Mouse (Mus musculus) retina, adult 2 months (tissue): Measurements from ENCODE around the gene Ubtd2.

Experiments used
- DNase-seq: peaks from one replicate; pipeline ENCODE4 v3.0.0-alpha.2; 2012; ENCODE audit warnings: low read depth, low spot score

Ubtd2 gene

DNA sequence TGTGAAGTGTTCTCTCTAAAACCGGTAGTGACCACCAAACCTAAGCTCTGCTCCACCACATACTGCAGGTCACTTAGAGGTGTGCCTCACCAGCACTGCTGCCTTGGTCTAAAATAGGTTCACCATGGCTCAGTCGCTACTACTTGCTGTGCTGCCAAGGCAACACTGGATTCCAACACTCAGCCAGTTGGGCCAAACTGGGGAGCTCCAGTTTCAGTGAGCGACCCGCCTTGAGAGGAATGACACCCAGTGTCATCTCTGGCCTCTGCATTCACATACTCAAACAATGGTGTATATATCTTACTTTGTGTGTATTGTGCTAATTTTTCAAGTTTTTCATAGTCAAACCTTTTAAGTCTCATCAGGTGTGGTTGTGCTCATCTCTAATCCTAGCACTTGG is 63.6 kb downstream of the Ubtd2 start:
- no peak for DNase-seq

GRCm38 (mm10) chr11:32519354-32519753 is 64.2 kb downstream of the Ubtd2 start:
- DNase-seq = no peak

DNA sequence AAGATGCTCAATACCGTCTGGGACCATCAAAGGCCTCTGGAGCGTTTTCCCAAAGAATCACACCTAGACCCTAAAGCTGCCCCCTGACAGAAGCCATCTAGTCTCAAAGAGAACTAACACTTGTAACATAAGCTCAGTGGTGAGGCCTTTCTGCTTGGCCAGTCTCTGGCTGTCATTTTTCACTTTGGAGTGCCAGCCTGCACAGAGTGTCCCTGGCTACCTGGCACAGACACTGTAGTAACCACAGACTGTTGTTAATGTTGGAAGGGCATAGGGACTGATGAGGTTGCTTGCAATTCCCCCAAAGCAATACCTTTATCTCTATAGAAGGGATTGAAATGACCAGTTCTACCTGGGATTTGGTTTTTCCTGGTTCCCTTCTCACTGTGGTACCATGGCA is 66.1 kb downstream of the Ubtd2 start:
- DNase-seq = no peak

DNA sequence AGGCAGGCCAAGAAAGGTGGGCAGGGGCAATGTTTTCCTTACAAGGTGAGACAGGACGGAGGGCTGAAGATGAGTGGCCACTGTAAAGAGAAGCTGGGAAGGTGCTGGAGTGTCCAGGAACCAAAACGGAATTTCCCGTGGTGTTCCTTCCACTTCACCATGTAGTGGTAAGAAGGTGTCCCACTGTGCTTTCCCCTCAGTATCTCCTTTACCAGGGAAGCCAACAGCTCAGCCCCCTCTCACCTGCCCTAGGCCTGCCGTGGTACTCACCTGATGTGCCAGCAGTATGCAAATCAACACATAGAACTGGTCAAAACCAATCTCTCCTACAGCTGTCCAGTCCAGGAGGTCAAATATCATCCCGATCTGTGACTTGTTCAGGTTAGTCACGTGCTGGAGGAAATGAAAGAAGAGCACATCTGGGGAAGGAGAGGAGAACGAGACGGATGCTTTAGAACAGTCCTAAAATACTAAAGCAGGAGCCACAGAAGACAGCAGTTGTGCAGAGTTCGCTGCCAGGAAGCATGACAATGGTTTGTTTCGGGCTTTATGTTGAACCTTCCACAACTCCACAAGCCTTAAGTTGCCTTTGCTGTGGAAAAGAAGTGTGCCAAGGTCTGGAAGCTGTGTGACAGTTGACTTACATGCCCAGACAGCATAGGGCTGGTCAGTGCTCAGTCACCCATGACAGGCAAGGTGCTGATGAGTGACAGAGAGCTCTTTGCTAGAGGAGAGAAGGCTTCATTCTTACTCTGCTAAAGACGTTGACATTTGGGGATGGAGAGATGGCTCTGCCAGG is 69.2 kb downstream of the Ubtd2 start:
- no peak for DNase-seq

GRCm38 (mm10) chr11:32527006-32527405 is 71.8 kb downstream of the Ubtd2 start:
- no peak for DNase-seq

GRCm38 (mm10) chr11:32530151-32530550 is 75.0 kb downstream of the Ubtd2 start:
- DNase-seq = no peak

DNA sequence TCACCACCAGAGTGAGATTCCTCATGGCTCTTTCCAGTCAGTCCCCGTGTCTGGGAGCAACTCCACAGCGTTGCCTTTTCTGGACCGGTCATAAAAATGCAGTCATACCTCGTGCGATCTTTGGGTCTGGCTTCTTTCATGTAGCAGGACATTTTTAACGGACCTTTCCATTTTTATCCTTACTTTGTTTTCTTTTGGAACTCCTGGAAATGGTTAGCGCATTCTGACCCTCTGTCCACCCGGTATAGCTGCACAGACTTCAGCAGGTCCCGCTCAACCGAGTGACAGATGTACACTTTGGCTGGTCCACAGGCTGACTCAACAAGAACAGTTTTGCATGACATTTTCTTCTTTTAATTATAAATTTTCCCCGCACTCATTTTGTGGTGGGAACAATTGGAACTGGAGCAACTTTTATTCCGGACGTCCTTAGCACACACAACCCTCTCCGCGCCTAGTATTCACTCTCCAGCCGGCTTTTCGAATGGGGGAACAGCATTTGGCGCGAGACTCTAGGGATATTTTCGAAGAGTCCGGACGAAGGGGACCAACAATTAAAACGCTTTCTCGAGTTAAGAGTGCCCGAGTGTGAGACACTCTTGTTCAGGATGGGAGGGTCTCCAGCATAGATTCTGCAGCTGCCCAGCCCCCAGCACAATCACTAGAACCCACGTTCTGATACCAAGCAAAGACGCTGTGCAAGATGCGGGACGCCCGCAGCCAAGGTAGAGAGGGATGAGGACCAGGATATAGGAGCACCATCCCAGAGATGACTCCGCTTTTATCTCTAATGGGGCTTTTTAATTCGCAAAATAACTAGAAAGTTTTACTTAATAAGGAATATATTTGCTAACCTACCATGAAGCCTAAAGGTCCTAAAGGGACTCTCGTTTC is 76.9 kb downstream of the Ubtd2 start, which contains the start of gene Efcab9:
TSS of gene Efcab9 (minus strand) at position 211 of the 894 bp plus-strand sequence.
- no peak for DNase-seq

DNA sequence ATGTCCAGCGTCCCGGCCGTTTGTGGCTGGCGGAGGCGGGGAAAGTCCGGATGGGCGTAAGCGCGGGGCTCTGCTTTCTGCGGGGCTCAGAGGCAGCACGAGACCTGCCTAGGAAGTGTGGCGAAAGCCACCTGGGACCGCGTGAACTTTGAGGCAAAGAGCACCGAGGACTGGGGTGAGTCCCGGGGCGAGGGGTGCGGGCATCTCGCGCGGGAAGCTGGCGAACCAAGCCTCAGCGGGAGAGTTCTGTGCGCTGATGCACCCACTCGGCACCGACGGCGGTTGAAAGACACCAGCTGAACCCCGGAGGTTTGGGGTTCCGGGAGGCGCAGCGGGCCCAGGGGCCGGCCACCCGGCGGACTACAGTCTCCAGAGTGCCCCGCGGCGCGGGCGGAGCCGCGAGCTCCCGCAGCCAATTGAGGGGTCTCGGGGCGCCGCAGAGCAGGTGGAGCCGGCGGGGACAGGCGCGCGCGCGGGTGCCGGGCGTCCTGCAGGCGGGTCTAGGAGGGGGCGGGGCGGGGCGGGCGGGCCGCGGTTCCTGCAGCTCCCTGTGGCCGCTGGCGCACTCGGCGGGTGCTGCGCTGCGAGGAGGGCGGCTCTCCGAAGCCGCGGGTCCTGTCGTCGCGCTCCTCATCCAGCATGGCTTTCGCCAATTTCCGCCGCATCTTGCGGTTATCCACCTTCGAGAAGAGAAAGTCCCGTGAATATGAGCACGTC is 77.8 kb downstream of the Ubtd2 start, which contains the start of gene Stk10:
TSS of gene Stk10 (plus strand) at position 541 of the 717 bp plus-strand sequence.
- DNase-seq = peak; percentile 52

DNA sequence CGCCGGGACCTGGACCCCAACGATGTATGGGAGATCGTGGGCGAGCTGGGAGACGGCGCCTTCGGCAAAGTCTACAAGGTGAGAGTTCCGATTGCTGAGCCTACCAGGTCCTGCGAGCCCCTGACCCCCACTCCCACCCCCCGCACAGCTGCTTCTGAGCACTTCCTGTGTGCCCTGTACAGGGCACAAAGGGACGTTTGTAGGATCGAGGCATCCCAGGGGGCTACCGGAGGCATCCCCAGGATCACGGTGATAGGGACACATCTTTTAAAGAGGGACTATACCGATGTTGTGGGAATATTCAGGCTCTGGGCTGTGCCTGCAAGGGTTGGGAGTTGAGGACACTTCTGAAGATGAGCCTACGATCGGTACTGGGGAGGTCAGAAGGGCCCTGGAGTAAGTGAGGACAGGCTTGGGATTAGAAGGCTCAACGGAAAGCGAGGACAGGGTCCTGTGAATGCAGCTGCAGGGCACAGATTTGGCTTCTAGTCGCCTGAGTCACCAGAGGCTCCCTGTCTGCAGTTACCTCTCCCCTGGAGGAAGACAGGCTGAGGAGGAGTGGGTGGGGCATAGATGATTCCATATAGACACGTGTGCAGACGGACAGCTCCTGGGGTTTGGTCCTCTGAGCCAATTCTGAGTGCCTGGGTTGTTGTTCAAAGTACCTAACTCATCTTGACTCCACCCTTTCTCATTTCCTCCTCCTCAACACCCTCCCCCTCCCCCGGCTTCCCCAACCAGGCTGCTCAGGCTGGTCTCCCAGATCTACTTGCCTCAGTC is 78.5 kb downstream of the Ubtd2 start:
- DNase-seq = no peak

- no peak for DNase-seq
These were observed 79.4 kb downstream of the Ubtd2 start for GRCm38 (mm10) chr11:32534453-32535075.

DNA sequence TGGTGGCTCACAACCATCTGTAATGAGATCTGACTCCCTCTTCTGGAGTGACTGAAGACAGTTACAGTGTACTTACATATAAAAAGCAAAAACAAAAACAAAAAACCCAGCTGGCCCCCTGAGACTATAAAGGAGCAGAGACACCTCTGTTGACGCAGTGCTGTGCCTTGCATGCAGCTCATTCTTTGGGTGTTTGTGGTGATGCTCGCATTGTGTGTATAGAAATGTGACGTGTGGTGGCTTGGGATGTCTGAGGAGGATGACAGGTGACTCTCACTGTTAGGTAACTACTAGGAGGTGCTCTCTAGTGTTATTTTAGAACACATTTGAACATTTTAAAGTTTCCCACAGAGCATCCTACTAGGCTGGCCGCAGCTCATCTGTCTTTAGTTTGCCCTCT is 80.5 kb downstream of the Ubtd2 start:
- no peak for DNase-seq

DNA sequence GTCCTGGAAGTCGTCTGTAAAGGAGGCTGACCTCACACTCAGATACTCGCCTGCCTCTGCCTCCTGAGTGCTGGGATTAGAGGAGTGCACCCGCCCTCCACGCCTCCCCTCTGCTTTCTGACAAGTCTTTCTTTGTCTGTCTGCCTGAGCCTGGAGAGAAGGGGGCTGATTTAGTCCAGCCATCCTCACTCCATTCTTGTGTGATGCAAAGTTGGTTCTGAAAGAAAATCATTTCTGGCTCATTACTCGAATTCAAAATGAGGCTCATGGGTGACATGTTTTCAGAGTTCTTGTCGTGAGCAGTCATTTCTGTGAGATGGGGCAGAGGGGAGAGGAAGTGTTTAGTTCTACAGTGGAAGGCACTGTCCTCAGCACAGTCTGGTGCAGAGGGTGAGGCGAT is 81.8 kb downstream of the Ubtd2 start:
- DNase-seq = no peak

DNA sequence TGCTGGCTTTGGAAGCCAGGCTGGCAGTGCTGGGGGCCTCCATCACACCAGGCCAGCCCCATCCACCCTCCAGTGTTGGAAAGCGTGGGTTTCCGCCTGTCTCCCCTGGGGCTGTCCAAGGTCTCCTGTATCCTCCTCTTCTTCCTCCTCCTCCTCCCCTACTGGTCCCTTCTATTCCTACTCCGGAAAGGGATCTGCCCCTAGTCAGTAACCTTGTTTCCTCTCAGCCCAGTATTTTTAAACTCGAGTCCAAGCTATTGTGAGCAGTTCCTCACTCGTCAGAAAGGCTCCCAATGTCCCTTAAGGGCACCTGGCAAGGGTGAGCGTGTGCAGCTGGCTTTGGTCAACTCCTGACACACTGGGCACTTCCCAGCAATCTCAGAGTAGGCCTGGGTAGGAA is 83.3 kb downstream of the Ubtd2 start:
- no peak for DNase-seq

- no peak for DNase-seq
These were observed 83.7 kb downstream of the Ubtd2 start for GRCm38 (mm10) chr11:32538846-32539245.

- DNase-seq = no peak
These were observed 84.5 kb downstream of the Ubtd2 start for GRCm38 (mm10) chr11:32539717-32540116.

GRCm38 (mm10) chr11:32540463-32540862 is 85.3 kb downstream of the Ubtd2 start:
- DNase-seq = no peak

- DNase-seq = no peak
These were observed 87.0 kb downstream of the Ubtd2 start for GRCm38 (mm10) chr11:32542181-32542580.

DNA sequence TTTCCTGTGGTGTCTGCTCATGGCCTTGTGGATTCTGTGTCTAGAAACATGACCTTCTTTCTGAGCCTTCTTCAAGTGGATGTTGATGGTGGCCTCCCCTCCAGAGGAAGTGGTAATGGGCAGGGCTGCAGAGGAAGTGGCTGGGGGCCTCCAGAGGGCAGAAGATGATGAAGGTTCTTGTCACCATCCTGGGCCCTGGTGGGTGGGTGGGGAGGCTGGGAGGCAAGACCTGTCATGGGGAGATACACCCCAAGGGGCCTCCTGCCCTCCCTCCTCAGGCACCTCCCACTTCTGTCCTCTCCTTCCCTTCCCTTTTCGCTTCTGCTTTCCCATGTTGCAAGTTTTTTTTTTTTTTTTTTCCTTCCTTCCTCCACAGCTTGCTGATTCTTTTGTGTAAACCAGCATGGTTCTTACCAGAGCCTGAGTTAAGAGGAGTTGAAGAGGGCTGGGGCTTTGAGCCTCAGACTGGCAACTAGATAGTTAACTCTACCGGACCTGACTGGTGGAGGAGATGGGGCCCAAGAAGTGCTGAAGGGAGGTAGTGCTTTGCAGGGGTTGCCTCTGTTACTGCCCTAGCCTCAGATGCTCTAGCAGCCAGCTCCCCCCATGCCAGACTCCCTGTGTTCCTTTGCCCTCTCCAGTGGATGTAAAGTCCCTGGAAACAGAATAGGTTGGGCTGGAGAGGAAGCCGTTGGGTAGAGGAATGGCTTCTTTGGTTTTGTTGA is 87.7 kb downstream of the Ubtd2 start:
- DNase-seq = no peak

- no peak for DNase-seq
These were observed 88.9 kb downstream of the Ubtd2 start for GRCm38 (mm10) chr11:32544041-32544440.

- DNase-seq = no peak
These were observed 89.3 kb downstream of the Ubtd2 start for GRCm38 (mm10) chr11:32544497-32544896.
